Mouse (Mus musculus): ENCODE results near the gene Cd160.

Cd160 gene

DNA sequence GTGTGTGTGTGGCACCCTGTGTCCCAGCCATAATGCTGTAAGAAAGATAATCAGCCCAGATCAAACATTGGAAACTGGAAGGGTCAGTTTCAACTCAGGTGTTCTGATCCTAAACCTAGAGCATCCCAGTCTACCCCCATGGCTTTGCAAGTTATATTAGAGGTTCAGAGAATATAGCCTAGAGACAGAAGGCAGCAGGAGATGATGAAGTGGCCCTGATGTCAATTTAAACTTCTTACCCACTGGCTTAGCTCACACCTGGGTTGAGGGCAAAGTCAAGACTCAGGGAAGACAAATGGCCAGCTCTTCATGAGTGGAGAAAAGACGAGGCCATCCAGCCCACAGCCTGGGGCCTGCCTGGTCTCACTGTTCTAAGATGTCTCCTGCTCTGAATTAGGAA is at the start of gene Cd160, which contains the start of gene Pdzk1:
Gene Cd160 (minus strand): TSS at position 368 of the 400 bp plus-strand sequence.
Gene Pdzk1 (plus strand): TSS at position 301 of the 400 bp plus-strand sequence.
- no peak for DNase-seq (ENCODE audit: low spot score)

DNA sequence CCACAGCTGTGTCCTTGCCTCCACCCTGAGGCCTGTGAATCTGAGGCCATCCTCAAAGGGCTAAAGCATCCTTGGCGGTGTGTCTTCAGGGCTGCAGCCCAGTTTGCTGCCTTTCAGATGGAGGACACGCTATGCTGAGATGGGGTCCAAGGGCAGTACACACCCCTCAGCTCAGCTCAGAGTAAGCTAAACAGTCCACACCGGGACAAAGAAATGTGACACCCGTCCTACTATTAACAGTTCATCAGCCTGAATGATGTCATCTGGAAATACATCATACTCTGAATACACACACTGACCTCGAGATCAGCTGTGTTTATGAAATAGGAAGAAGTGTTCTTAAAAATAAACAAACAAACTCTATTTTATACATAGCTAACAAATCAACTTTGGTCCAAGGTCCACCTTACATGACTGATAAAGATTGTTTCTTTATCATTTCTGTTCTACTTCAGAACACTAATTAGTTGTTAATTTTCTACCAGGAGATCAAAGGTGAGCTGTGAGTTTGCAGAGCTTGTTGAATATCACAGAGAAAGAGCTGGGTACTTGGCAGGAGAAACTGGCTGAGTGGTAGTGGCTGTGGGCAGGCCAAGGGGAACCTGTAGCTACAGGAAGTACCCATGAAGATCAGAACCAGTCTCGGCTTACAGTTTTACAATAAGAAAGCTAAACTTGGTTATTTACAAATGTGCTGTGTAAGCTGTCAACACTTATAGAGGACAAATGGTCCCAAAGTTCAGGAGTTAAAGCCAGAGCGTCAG is 45.8 kb upstream of the Cd160 start:
- no peak for DNase-seq (ENCODE audit: low spot score)

DNA sequence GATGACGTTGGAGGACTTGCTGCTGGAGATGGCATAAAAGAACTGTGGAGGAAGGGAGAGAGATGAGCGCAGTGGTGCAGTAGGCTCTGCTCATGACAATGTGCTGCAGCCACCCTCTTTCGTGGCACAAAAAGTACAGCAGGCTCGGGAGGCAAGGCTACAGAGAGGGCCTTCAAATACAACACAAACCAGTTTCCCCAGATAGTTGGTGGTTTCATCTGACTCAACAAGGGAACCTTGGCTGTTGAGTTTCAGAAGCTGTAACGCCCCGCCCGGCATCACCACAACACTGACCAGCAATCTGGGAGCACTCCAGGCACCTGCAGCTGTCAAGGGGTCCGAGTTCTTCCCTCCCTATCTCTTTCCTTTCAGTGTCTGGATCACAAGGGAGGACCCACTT is 43.4 kb upstream of the Cd160 start:
- no peak for DNase-seq (ENCODE audit: low spot score)

DNA sequence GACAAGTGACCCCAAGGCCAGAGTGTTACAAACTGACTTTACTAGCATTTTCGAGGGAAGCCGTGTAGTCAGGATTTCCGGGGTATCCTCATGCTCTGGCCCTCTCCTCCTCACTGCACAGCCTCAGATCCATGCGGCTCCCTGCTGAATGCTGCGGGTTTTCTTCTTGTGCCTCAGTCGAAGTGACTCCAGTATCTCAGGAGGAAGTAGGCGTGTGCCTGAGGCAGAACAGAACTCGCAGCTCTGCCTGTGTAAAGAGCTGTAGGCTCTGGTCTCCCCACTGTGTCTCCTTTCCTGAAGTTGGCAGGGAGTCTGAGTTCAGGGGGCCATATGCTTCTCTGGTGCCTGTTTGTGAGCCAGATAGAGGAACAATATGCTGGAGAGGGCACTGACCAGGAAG is 41.9 kb upstream of the Cd160 start:
- DNase-seq (ENCODE audit: low spot score), result no peak

DNA sequence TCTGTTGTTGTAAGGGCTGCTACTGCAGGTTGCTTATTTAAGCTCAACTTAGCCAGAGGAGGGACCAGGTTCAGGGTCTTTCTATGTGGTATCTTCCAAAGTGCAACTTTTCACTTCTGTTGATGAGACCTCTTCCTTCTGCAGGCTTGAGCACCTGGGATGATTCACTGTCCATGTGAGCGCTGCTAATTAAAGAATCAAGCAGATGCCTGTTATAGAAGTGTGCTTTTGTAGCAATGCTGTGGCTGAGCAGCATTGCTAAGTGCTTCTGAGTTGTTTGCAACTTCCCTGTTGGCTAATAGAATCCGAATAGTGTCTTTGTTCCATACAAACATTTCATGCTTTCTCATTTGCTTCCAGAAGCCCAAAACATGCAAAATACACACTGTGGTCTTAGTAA is 41.1 kb upstream of the Cd160 start:
- DNase-seq (ENCODE audit: low spot score), result no peak

GRCm38 (mm10) chr3:96869091-96869490 is 39.9 kb upstream of the Cd160 start:
- DNase-seq (ENCODE audit: low spot score), result no peak

DNA sequence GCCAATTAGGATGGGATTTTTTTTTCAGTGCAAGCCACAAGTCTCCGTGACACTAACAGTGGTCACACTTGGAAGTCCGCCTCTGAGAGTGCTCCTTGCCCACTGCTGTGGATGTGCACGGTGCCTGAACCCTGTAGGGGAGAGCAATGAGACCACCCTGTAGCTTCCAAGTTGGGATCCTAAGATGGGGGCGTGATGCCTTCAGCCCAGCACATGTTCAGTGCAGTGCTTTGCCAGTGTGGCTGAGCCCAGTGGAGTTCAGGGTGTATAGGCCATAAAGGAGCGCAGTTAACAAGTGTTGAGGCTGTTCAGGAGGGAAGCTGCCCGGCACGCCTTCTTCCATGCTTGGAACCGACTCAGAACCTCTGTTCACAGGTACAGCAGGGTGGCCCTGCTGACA is 39.4 kb upstream of the Cd160 start:
- DNase-seq (ENCODE audit: low spot score), result no peak

- no peak for DNase-seq (ENCODE audit: low spot score)
These were observed 38.7 kb upstream of the Cd160 start for GRCm38 (mm10) chr3:96867863-96868262.

DNA sequence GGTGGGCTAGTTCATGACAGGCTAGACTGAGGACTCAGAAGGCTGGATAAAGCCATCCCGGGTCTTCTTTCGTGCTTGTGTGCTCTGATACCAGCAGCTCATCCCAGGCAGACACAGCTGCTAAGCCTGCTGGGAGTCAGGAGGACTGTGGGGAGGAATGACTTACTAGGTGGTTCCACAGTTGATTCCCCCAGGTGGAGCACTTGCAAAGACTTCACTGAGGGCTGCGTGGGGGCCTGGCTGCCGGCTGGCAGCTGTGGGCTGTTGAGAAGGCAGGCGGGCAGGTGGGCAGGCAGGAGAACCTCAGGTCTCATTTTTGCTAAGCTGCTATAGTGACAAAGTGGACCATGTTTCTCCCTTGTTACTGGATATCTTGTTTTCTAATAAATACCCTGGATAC is 31.3 kb upstream of the Cd160 start:
- no peak for DNase-seq (ENCODE audit: low spot score)

- DNase-seq (ENCODE audit: low spot score), result no peak
These were observed 26.7 kb upstream of the Cd160 start for GRCm38 (mm10) chr3:96855833-96856232.

- no peak for DNase-seq (ENCODE audit: low spot score)
These were observed 25.2 kb upstream of the Cd160 start for GRCm38 (mm10) chr3:96854376-96854775.

DNA sequence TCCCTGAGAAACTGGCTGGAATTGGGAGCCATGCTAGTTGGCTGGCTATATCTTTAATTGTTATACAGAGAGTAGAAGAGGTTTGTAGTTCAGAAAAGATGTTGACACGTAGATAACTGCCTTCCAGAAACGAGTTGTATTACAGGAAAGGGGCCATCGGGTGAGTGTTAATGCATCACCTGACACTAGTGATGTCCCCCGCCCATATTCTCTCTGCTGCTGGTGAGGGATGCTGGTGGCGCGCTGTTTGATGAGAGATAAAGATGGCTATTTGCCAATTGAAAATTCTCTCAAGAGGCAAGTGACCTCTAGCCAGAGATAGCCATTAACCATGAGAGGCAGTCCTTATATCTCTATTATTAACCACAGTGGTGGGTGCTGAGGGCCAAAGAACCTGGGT is 23.4 kb upstream of the Cd160 start:
- DNase-seq (ENCODE audit: low spot score), result no peak

DNA sequence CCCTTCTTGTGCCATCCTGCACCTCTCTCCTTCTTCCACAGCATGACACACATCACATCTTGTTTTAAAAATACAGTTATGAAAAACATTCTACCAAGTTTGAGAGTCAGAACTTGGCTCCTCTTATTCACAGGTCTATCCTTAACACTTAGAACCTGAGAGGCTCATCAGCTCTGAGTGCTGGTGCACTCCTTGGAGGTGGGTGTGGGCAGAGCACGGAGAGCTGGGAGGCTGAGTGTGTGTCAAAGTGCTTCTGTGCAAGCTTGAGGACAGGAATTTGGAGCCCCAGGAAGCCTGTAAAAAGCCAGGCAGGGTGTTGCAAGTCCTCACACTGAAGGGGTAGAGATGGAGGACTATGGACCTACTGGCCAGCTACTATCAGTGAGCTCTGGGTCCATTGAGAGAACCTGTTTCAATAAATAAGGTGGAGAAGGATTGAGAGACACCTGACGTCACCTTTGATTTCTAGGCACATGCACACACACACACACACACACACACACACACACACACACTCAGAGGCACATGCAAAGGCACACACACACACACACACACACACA is 20.1 kb upstream of the Cd160 start:
- no peak for DNase-seq (ENCODE audit: low spot score)

DNA sequence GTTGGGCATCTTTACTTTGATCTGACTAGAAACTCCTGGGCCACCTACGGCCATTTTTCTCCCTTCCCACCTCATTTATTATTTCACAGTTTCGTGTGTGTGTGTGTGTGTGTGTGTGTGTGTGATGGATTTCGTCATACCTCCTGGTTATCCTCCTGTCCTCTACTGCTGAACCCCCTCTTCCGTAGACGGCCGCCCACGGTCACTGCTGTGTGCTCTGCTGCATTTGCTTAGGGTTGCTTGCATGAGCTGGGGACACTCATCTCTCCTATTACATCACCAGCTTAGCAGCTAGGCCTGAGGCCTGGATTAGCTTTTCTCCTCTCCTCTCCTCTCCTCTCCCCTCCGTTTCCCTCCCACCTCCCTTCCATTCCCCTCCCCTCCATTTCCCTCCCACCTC is 19.3 kb upstream of the Cd160 start:
- DNase-seq (ENCODE audit: low spot score), result no peak

DNA sequence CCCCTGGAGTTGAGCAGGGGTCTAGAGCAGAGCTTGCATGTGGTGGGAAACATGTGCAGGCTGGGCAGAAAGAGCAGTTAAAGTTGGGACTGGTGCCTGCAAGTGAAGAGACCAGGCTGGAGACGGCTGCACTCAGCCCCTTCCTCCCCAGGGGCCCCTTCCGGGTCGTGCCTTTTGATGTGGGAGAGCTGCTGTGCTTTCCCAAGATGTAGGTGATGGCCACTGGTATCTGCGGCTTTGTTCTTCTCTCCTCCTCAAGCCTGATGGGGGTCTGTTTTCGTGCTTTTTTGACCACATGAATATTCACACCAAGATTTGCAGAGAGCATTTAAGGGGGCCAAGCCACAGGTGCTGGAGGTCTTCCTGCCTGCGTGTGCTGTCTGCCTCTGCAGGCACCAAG is 18.5 kb upstream of the Cd160 start:
- DNase-seq (ENCODE audit: low spot score), result no peak

GRCm38 (mm10) chr3:96846985-96847384 is 17.8 kb upstream of the Cd160 start:
- DNase-seq (ENCODE audit: low spot score), result no peak

DNA sequence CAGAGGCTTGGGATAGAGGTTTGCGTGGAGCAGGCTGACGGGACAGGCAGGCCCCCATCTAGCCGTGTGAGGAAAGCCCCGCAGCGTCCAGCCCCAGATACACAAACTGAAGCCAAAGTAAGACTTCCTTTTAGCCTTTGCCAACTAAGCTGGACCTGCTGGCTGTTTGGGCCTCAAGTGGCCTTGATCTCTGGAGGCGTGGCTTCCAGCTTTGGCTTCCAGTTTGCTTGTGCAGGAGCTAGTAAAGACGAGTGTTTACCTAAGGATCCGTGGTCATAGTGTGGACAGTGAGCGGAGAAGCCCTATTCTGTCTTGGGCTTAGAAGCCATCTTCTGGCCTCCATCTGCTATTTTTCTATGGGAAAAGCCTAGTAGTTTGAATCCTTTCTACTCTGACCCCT is 16.7 kb upstream of the Cd160 start:
- no peak for DNase-seq (ENCODE audit: low spot score)

- no peak for DNase-seq (ENCODE audit: low spot score)
These were observed 16.0 kb upstream of the Cd160 start for GRCm38 (mm10) chr3:96845191-96845590.

GRCm38 (mm10) chr3:96838996-96839645 is 10.0 kb upstream of the Cd160 start:
- no peak for DNase-seq (ENCODE audit: low spot score)

- no peak for DNase-seq (ENCODE audit: low spot score)
These were observed 7.3 kb upstream of the Cd160 start for GRCm38 (mm10) chr3:96836414-96836813.

DNA sequence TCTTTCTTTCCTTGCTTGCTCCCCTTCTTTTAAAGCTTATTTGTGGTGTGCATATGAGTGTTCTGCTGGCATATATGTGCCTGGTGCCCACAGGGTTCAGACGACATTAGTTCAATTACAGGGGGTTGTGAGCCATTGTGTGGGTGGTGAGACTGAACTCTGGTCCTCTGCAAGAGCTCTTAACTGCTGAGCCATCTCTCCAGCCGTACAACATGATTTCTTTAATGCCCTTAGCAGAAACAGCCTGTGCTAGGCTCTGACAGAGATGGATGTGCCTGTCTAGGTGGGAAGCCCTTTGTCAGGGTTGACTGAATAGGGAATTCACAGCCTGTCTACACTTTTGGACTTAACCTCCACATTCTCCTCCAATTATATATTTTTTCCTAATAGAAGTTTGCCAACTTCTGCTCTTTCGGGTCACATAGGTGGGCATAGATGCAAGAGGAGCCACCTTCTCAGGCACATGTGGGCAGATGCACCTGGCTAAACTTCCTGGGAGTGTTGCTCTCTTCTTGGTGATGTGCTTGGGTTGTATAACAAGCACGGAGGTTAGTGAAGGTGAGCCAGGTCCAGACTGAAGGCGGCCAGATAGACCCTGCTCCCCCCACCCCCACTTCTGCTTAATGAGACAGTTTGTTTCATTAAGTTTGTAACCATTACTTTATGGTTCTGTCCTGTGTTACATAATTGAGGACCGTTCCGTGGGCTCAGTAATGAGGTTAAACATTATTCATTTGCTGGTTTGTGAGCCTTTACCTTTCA is 5.6 kb upstream of the Cd160 start:
- DNase-seq (ENCODE audit: low spot score), result no peak

DNA sequence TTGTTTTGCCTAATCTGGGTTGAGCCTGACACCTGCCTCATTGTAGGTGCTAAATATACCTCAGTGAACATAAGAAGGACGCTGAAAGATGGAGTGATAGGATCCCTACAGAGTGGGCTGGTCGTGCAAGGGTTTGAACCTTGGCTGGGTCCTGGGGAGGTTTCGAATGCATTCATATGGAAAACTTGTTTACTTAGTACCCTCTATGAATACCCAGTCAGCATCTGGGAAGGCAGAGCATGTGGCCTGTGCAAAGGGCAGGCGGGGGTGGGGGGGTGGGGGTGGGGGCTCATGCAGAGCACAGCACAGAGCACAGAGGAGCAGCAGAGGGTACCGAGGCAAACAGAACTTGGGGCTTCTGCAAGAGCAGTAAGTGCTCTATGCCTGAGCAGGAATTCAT is 3.8 kb upstream of the Cd160 start:
- DNase-seq (ENCODE audit: low spot score), result no peak

GRCm38 (mm10) chr3:96829856-96830255 is 705 bp upstream of the Cd160 start:
- DNase-seq (ENCODE audit: low spot score), result no peak
